Mouse (Mus musculus) MEL (cell line): ENCODE measurements around the gene Pls1. TPM values are rescaled to one million over a fixed set of nuclear protein-coding genes. Genes with fewer than 3 reads are reported as not detected.

Experiments
- DNase-seq: peaks from one replicate; pipeline ENCODE4 v3.0.0; 2011; ENCODE audit warnings: low read depth, low spot score
- H3K27ac ChIP-seq: 2 replicates; pipeline ENCODE4 v1.5.1; 2012; ENCODE audit warnings: low read depth, mild to moderate bottlenecking, control low read depth, low read length, moderate library complexity; ENCODE audit not compliant: control insufficient read depth
- H3K27me3 ChIP-seq, 2 experiments: fragments of 150-350 bp in 1 of 2; sonication (generic) in 1 of 2; 2 replicates each; pipeline ENCODE4 v1.6.1; 2012; ENCODE audit warnings: low read length in 2 of 2, mild to moderate bottlenecking in 2 of 2, improper control_type of control experiment in 1 of 2, moderate library complexity in 1 of 2; ENCODE audit not compliant: insufficient read depth in 2 of 2, control insufficient read depth in 1 of 2
- H3K36me3 ChIP-seq, 2 experiments: 2 replicates each; pipeline ENCODE4 v1.6.1; 2012 to 2014; ENCODE audit warnings: low read length in 2 of 2, improper control_type of control experiment in 1 of 2, inconsistent platforms in 1 of 2, mild to moderate bottlenecking in 1 of 2; ENCODE audit not compliant: insufficient read depth in 2 of 2, control insufficient read depth in 1 of 2
- H3K4me1 ChIP-seq, 2 experiments: fragments of 150-350 bp in 1 of 2; sonication (generic) in 1 of 2; 2 replicates each; pipeline ENCODE4 v1.6.1; 2012; ENCODE audit warnings: low read length in 2 of 2, improper control_type of control experiment in 1 of 2, mild to moderate bottlenecking in 1 of 2; ENCODE audit not compliant: insufficient read depth in 2 of 2, control insufficient read depth in 1 of 2
- H3K4me3 ChIP-seq, 2 experiments: fragments of 150-350 bp in 1 of 2; sonication (generic) in 1 of 2; 2 replicates each; pipeline ENCODE4 v1.5.1; 2012; ENCODE audit warnings: low read depth in 2 of 2, low read length in 2 of 2, mild to moderate bottlenecking in 2 of 2, moderate library complexity in 2 of 2, control low read depth in 1 of 2, improper control_type of control experiment in 1 of 2; ENCODE audit not compliant: control insufficient read depth in 1 of 2, insufficient read depth in 1 of 2
- H3K79me2 ChIP-seq: 2 replicates; pipeline ENCODE4 v1.6.1; 2012; ENCODE audit warnings: mild to moderate bottlenecking, low read length, moderate library complexity; ENCODE audit not compliant: control insufficient read depth, poor library complexity, insufficient read depth
- H3K9ac ChIP-seq: 2 replicates; pipeline ENCODE4 v1.6.1; 2012; ENCODE audit warnings: low read depth, mild to moderate bottlenecking, control low read depth, low read length, moderate library complexity; ENCODE audit not compliant: control insufficient read depth, poor library complexity, severe bottlenecking
- H3K9me3 ChIP-seq: fragments of 150-350 bp; sonication (generic); replicated peaks from 2 replicates; pipeline ENCODE4 v1.6.1; 2012; ENCODE audit warnings: mild to moderate bottlenecking, low read length, improper control_type of control experiment, moderate library complexity; ENCODE audit not compliant: insufficient read depth
- BHLHE40 ChIP-seq: IDR thresholded peaks from 2 replicates; pipeline ENCODE4 v1.6.1; 2012; ENCODE audit warnings: low read depth, mild to moderate bottlenecking, inconsistent platforms, low read length, improper control_type of control experiment, borderline replicate concordance
- E2F4 ChIP-seq: IDR thresholded peaks from 2 replicates; pipeline ENCODE4 v1.6.1; 2011; ENCODE audit warnings: low read depth, low read length, improper control_type of control experiment, borderline replicate concordance
- ELF1 ChIP-seq: IDR thresholded peaks from 2 replicates; pipeline ENCODE4 v1.6.1; 2014; ENCODE audit warnings: low read depth, mild to moderate bottlenecking, inconsistent platforms, low read length, improper control_type of control experiment, moderate library complexity
- EP300 ChIP-seq, 2 experiments: IDR thresholded peaks; 2 replicates each; pipeline ENCODE4 v1.6.1; 2011; ENCODE audit warnings: improper control_type of control experiment in 2 of 2, low read length in 2 of 2, low read depth in 1 of 2, mild to moderate bottlenecking in 1 of 2
- ETS1 ChIP-seq: IDR thresholded peaks from 2 replicates; pipeline ENCODE4 v1.6.1; 2012; ENCODE audit warnings: low read depth, mild to moderate bottlenecking, inconsistent platforms, low read length, improper control_type of control experiment, moderate library complexity
- GATA1 ChIP-seq: IDR thresholded peaks from 2 replicates; pipeline ENCODE4 v1.6.1; 2011; ENCODE audit warnings: low read depth, low read length, improper control_type of control experiment
- JUND ChIP-seq: IDR thresholded peaks from 2 replicates; pipeline ENCODE4 v1.6.1; 2011; ENCODE audit warnings: low read depth, mild to moderate bottlenecking, improper control_type of control experiment, low read length
- MAX ChIP-seq: IDR thresholded peaks from 2 replicates; pipeline ENCODE4 v1.6.1; 2011; ENCODE audit warnings: low read length, improper control_type of control experiment
- MEF2A ChIP-seq: IDR thresholded peaks from 2 replicates; pipeline ENCODE4 v1.6.1; 2014; ENCODE audit warnings: low read depth, mild to moderate bottlenecking, inconsistent platforms, low read length, improper control_type of control experiment; ENCODE audit not compliant: poor library complexity, insufficient replicate concordance, severe bottlenecking; ENCODE audit errors: extremely low read depth
- MXI1 ChIP-seq: IDR thresholded peaks from 2 replicates; pipeline ENCODE4 v1.6.1; 2011; ENCODE audit warnings: mild to moderate bottlenecking, low read depth, low read length, improper control_type of control experiment
- MYB ChIP-seq: IDR thresholded peaks from 2 replicates; pipeline ENCODE4 v1.6.1; 2011; ENCODE audit warnings: mild to moderate bottlenecking, low read depth, low read length, improper control_type of control experiment
- MYC ChIP-seq: IDR thresholded peaks from 2 replicates; pipeline ENCODE4 v1.6.1; 2011; ENCODE audit warnings: low read depth, mild to moderate bottlenecking, low read length, improper control_type of control experiment, moderate library complexity
- NELFE ChIP-seq: IDR thresholded peaks from 2 replicates; pipeline ENCODE4 v1.6.1; 2011; ENCODE audit warnings: low read depth, low read length, improper control_type of control experiment
- NRF1 ChIP-seq: IDR thresholded peaks from 2 replicates; pipeline ENCODE4 v1.6.1; 2014; ENCODE audit warnings: low read depth, mild to moderate bottlenecking, inconsistent platforms, low read length, improper control_type of control experiment, moderate library complexity; ENCODE audit not compliant: poor library complexity, insufficient read depth, severe bottlenecking
- POLR2A ChIP-seq, 2 experiments: IDR thresholded peaks; 2 replicates each; pipeline ENCODE4 v1.6.1; 2011 to 2012; ENCODE audit warnings: low read length in 2 of 2, mild to moderate bottlenecking in 2 of 2, control low read depth in 1 of 2, improper control_type of control experiment in 1 of 2, low read depth in 1 of 2, moderate library complexity in 1 of 2; ENCODE audit not compliant: control insufficient read depth in 1 of 2, insufficient read depth in 1 of 2, poor library complexity in 1 of 2
- POLR2AphosphoS2 ChIP-seq: IDR thresholded peaks from 2 replicates; pipeline ENCODE4 v1.6.1; 2011; ENCODE audit warnings: low read length, improper control_type of control experiment
- POLR2AphosphoS5 ChIP-seq: IDR thresholded peaks from 2 replicates; pipeline ENCODE4 v1.6.1; 2012; ENCODE audit warnings: low read depth, borderline replicate concordance, mild to moderate bottlenecking, inconsistent platforms, low read length, moderate library complexity, mixed read lengths
- RAD21 ChIP-seq: IDR thresholded peaks from 2 replicates; pipeline ENCODE4 v1.6.1; 2011; ENCODE audit warnings: mild to moderate bottlenecking, low read depth, low read length, improper control_type of control experiment
- SIN3A ChIP-seq: IDR thresholded peaks from 2 replicates; pipeline ENCODE4 v1.6.1; 2012; ENCODE audit warnings: low read length, improper control_type of control experiment, inconsistent platforms
- SMC3 ChIP-seq: IDR thresholded peaks from 2 replicates; pipeline ENCODE4 v1.6.1; 2011; ENCODE audit warnings: low read depth, low read length, improper control_type of control experiment
- UBTF ChIP-seq: IDR thresholded peaks from 2 replicates; pipeline ENCODE4 v1.6.1; 2012; ENCODE audit warnings: low read depth, mild to moderate bottlenecking, inconsistent platforms, low read length, improper control_type of control experiment, moderate library complexity, borderline replicate concordance; ENCODE audit not compliant: insufficient read depth
- USF1 ChIP-seq: IDR thresholded peaks from 2 replicates; pipeline ENCODE4 v1.6.1; 2014; ENCODE audit warnings: low read depth, mild to moderate bottlenecking, inconsistent platforms, low read length, improper control_type of control experiment, moderate library complexity
- ZKSCAN1 ChIP-seq: IDR thresholded peaks from 2 replicates; pipeline ENCODE4 v1.6.1; 2012; ENCODE audit warnings: low read depth, mild to moderate bottlenecking, inconsistent platforms, low read length, improper control_type of control experiment, moderate library complexity
- polyA plus RNA-seq, 2 experiments: library from polyadenylated mRNA; stranded (reverse) in 1 of 2; unstranded in 1 of 2; fragments of >175 nt in 1 of 2; fragments of >200 nt in 1 of 2; gene quantifications; 2 replicates each; pipeline versions ENCODE4 v1.2.1 to v1.2.4; 2012; ENCODE audit warnings: low replicate concordance in 2 of 2, low read depth in 1 of 2; ENCODE audit not compliant: insufficient read length in 2 of 2, insufficient read depth in 1 of 2, missing spikeins in 1 of 2
- total RNA-seq: library from RNA; depleted of rRNA; stranded (reverse); fragments of 300-350 nt; gene quantifications from 2 replicates; pipeline ENCODE4 v1.2.3, GENCODE M21; 2012

Pls1 gene
- total and polyA plus RNA-seq, 3 experiments = 0.04 TPM; not detected in 2

DNA sequence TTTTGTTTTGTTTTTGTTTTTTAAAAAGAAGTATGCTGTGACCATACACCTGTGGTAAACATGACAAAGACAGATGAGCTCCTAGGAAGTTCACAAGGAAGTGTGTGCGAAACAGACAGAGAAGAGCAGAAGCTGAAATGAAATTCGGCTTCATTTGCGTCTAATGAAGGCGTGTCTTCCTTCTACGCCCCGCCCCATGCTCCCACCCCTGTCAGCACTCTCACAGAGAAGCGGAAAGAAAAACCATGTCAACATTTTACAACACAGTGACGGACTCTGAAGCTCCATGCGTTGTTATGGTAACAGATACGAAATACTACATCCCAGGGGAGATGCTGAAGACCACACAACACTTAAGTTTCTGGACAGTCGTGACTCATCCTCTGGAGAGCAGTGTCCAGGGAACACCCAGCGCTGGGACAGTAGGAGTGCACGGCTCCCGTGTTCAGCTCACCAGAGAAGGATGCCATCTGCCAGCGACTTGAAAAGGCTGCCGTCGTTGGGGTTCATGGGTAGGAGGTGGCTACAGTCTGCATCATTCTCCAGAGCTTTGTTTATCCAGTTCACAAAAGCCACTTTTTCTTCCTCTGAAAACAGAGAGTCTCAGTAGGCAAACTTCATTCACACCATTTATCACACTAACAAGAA, 61.3 kb downstream of the Pls1 start:
- no peaks in the 10 kb centered on the region for H3K79me2 ChIP-seq
- no peak overlapping the region for H3K27ac ChIP-seq
- no peaks in the 10 kb centered on the region for H3K27me3 ChIP-seq
- peak overlapping the region; percentile 42 to 57 for H3K4me3 ChIP-seq
- DNase-seq = peak; percentile 58
- H3K36me3 ChIP-seq = no peaks in the 10 kb centered on the region
- H3K4me1 ChIP-seq = no peaks in the 10 kb centered on the region
- TF ChIP-seq GATA1 (no peak), MEF2A (no peak), MAX (no peak), RAD21 (no peak), SIN3A (no peak), SMC3 (no peak), USF1 (no peak), ETS1 (no peak), POLR2A (IDR thresholded peaks at IDR 0.05; ENCODE audit: control insufficient read depth in 1 of 2, insufficient read depth in 1 of 2, low read depth in 1 of 2, low read length in 2 of 2, poor library complexity in 1 of 2) (no peak), ZKSCAN1 (no peak), JUND (no peak), BHLHE40 (no peak), MYB (no peak)
- no peaks in the 10 kb centered on the region for H3K9me3 ChIP-seq
- H3K9ac ChIP-seq = no peak overlapping the region

DNA sequence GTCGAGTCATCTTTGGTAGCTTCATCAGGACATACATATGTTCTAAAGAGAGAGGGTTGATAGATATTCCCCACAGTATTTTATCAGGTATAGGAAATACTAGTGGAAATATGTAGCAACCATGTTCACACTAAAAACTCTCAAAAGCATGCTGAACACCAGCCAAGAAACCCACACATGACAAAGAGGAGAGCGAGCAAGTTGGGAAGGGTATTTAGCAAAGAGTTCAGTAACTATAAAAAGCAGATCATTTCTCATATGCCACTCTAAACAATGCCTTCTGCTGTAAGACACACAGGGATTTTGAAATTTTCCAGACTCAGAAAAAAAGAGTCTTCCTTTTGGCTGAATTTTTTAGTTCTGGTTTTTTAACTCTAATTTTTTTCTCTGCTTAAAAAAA, 73.4 kb downstream of the Pls1 start:
- no peak for DNase-seq
- Histone ChIP-seq H3K4me3 (no peak overlapping the region), H3K27me3 (no peaks in the 10 kb centered on the region), H3K9ac (no peak overlapping the region), H3K36me3 (no peaks in the 10 kb centered on the region), H3K27ac (no peak overlapping the region), H3K4me1 (no peaks in the 10 kb centered on the region)
- TF ChIP-seq MXI1 (no peak), EP300 (IDR thresholded peaks at IDR 0.05; ENCODE audit: low read depth in 1 of 2, low read length in 2 of 2) (no peak), MYB (no peak), POLR2AphosphoS5 (no peak), POLR2AphosphoS2 (no peak), NRF1 (no peak), UBTF (no peak), NELFE (no peak), ELF1 (no peak), E2F4 (no peak), MYC (no peak)
- TF ChIP-seq, all 39 proteins: peak for 0
- Histone ChIP-seq H3K79me2 (no peaks in the 10 kb centered on the region), H3K9me3 (no peaks in the 10 kb centered on the region)
